Mouse (Mus musculus): ENCODE measurements at regions not wholly inside any gene's neighbourhood (a gene's known extent, or its start where the extent isn't known, plus 50 kb on each side); places are given as distances from the start of the nearest gene placed in this dataset.

- DNase-seq: peak in 1 of 2 experiments; percentile 14
Measured at GRCm38 (mm10) chr8:26287665-26288064, 168.3 kb downstream of the Gm45692 start.

GRCm38 (mm10) chr8:26288163-26288562 is 168.8 kb downstream of the Gm45692 start:
- no peak for DNase-seq

GRCm38 (mm10) chr8:26298066-26298804 is 178.9 kb downstream of the Gm45692 start:
- no peak for DNase-seq

- peak in 1 of 2 experiments; percentile 19 for DNase-seq
Measured at GRCm38 (mm10) chr8:26300246-26300645, 180.9 kb downstream of the Gm45692 start.

- DNase-seq: no peak
Measured at GRCm38 (mm10) chr8:26301961-26302360, 182.6 kb downstream of the Gm45692 start.

- no peak for DNase-seq
Measured at GRCm38 (mm10) chr8:26304566-26304965, 185.2 kb downstream of the Gm45692 start.

GRCm38 (mm10) chr8:26305061-26305879 is 185.9 kb downstream of the Gm45692 start:
- DNase-seq: peak; percentile 30 to 54

- no peak for DNase-seq
Measured at GRCm38 (mm10) chr8:26308121-26308641, 188.8 kb downstream of the Gm45692 start.

- no peak for DNase-seq
Measured at GRCm38 (mm10) chr8:26309764-26310163, 190.4 kb downstream of the Gm45692 start.

- DNase-seq: no peak
Measured at GRCm38 (mm10) chr8:26323606-26324350, 204.4 kb downstream of the Gm45692 start.

- DNase-seq: no peak
Measured at GRCm38 (mm10) chr8:26324606-26325005, 205.3 kb downstream of the Gm45692 start.

GRCm38 (mm10) chr8:26329813-26330212 is 210.5 kb downstream of the Gm45692 start:
- no peak for DNase-seq

GRCm38 (mm10) chr8:26336906-26337650 is 217.7 kb downstream of the Gm45692 start:
- DNase-seq: no peak

GRCm38 (mm10) chr8:26345078-26345477 is 225.7 kb downstream of the Gm45692 start:
- peak; percentile 79 to 82 for DNase-seq

- DNase-seq: no peak
Measured at GRCm38 (mm10) chr8:26349231-26349630, 229.9 kb downstream of the Gm45692 start.

GRCm38 (mm10) chr8:26349854-26350253 is 230.5 kb downstream of the Gm45692 start:
- no peak for DNase-seq

- peak; percentile 12 to 28 for DNase-seq
Measured at GRCm38 (mm10) chr8:26350616-26351015, 231.3 kb downstream of the Gm45692 start.

- DNase-seq: peak; percentile 77 to 84
Measured at GRCm38 (mm10) chr8:26351643-26352540, 232.6 kb downstream of the Gm45692 start.

- peak; percentile 83 to 86 for DNase-seq
Measured at GRCm38 (mm10) chr8:26352541-26353010, 233.2 kb downstream of the Gm45692 start.

- DNase-seq: peak; percentile 23 to 48
Measured at GRCm38 (mm10) chr8:26353476-26353875, 234.1 kb downstream of the Gm45692 start.

- DNase-seq: peak; percentile 69 to 79
Measured at GRCm38 (mm10) chr8:26354516-26354915, 235.2 kb downstream of the Gm45692 start.

All from kidney, postnatal 4 days (tissue).